In genomic region chr2:127854332-127854991, GRCm38 (mm10) we compare ENCODE assay signal across 9 mouse cellular contexts. TPM values are rescaled to one million over a fixed set of nuclear protein-coding genes. Genes with fewer than 3 reads are reported as not detected.
DNase-seq lines count a peak whose midpoint lies in the region; ATAC-seq lines count a peak whose summit lies in the region.
"Had no signal": no experiment of that assay in that cellular context is flagged by ENCODE, and none has a peak within 500 bp of the region (broad histone marks: within the 10 kb centered on the region; RNA-seq: fewer than 3 reads in every experiment).

No protein-coding gene starts in this region.

- 59% methylated on average over 3 of the region's 4 CpGs for WGBS in midbrain, embryonic 13.5 days
- WGBS in midbrain, embryonic 10.5 days: 61% methylated on average over 4 of the region's 4 CpGs
- WGBS in heart, embryonic 15.5 days: 35% methylated on average over 4 of the region's 4 CpGs
- 69% methylated on average over 4 of the region's 4 CpGs for WGBS in midbrain, embryonic 15.5 days

- no peak overlapping the region for H3K27ac ChIP-seq in midbrain, embryonic 13.5 days
- no peak overlapping the region for H3K27ac ChIP-seq in midbrain, embryonic 10.5 days (replicated peaks)
- H3K27ac ChIP-seq in heart, embryonic 15.5 days: peak overlapping the region; percentile 89
- no peak overlapping the region for H3K27ac ChIP-seq in midbrain, embryonic 15.5 days

- H3K27me3 ChIP-seq in midbrain, embryonic 13.5 days: no peaks in the 10 kb centered on the region
- no peaks in the 10 kb centered on the region for H3K27me3 ChIP-seq in midbrain, embryonic 10.5 days (ENCODE audit: low read depth, poor library complexity, severe bottlenecking)
- H3K27me3 ChIP-seq in heart, embryonic 15.5 days: peaks cover 10% of the 10 kb centered on the region; the same call in 1 of the 2 replicates
- H3K27me3 ChIP-seq in midbrain, embryonic 15.5 days (replicated peaks): no peaks in the 10 kb centered on the region

- H3K9me3 ChIP-seq in midbrain, embryonic 13.5 days: no peaks in the 10 kb centered on the region
- no peaks in the 10 kb centered on the region for H3K9me3 ChIP-seq in midbrain, embryonic 10.5 days (replicated peaks)
- H3K9me3 ChIP-seq in heart, embryonic 15.5 days (replicated peaks): no peaks in the 10 kb centered on the region
- H3K9me3 ChIP-seq in midbrain, embryonic 15.5 days: no peaks in the 10 kb centered on the region

- H3K36me3 ChIP-seq in midbrain, embryonic 13.5 days: no peaks in the 10 kb centered on the region
- H3K36me3 ChIP-seq in midbrain, embryonic 10.5 days: no peaks in the 10 kb centered on the region
- H3K36me3 ChIP-seq in heart, embryonic 15.5 days: no peaks in the 10 kb centered on the region
- H3K36me3 ChIP-seq in midbrain, embryonic 15.5 days (replicated peaks): no peaks in the 10 kb centered on the region

- no peak overlapping the region for H3K9ac ChIP-seq in midbrain, embryonic 13.5 days (replicated peaks)
- H3K9ac ChIP-seq in heart, embryonic 15.5 days: no peak overlapping the region
- H3K9ac ChIP-seq in midbrain, embryonic 15.5 days: no peak overlapping the region

- H3K4me1 ChIP-seq in midbrain, embryonic 13.5 days (replicated peaks): no peaks in the 10 kb centered on the region
- H3K4me1 ChIP-seq in midbrain, embryonic 10.5 days: no peaks in the 10 kb centered on the region
- H3K4me1 ChIP-seq in heart, embryonic 15.5 days (replicated peaks): peaks cover 11% of the 10 kb centered on the region
- H3K4me1 ChIP-seq in midbrain, embryonic 15.5 days: no peaks in the 10 kb centered on the region

- H3K4me2 ChIP-seq in midbrain, embryonic 13.5 days (replicated peaks): no peak overlapping the region
- no peak overlapping the region for H3K4me2 ChIP-seq in heart, embryonic 15.5 days
- H3K4me2 ChIP-seq in midbrain, embryonic 15.5 days: no peak overlapping the region

- no peak overlapping the region for H3K4me3 ChIP-seq in midbrain, embryonic 13.5 days (replicated peaks)
- H3K4me3 ChIP-seq in midbrain, embryonic 10.5 days: no peak overlapping the region
- no peak overlapping the region for H3K4me3 ChIP-seq in heart, embryonic 15.5 days
- H3K4me3 ChIP-seq in midbrain, embryonic 15.5 days: no peak overlapping the region

- 0 out of 2 replicates have a peak, but pooled peaks have one; percentile 24 for ATAC-seq in midbrain, embryonic 13.5 days
- ATAC-seq in heart, embryonic 15.5 days (replicated peaks; ENCODE audit: insufficient number of reproducible peaks, insufficient read depth, low FRiP score, low read depth): peak; percentile 99
- 0 out of 2 replicates have a peak, but pooled peaks have one; percentile 52 for ATAC-seq in midbrain, embryonic 15.5 days (replicated peaks)
- ATAC-seq: Patski had no signal

- DNase-seq in midbrain, embryonic 10.5 days (ENCODE audit: low spot score): no peak
- peak; percentile 65 to 89 for DNase-seq in cerebellum, postnatal 4 days (ENCODE audit: low spot score in 2 of 2)
- DNase-seq in layer of hippocampus, adult 8-10 months (ENCODE audit: low spot score in 2 of 2): peak; percentile 21 to 28
- DNase-seq in urinary bladder, postnatal 4 days (ENCODE audit: low spot score in 2 of 2): peak; percentile 66 to 67
- DNase-seq in embryo, embryonic 10.5 days (ENCODE audit: low spot score): no peak

RNA-seq across cellular contexts. Expression of gene Acoxl, which starts 15.8 kb away (rescaled TPM):
- 0.07 TPM in 1 of 2 replicates, not detected in the other for polyA plus RNA-seq in midbrain, embryonic 13.5 days (2015; fragmentation: Nextera tagmentation; extraction: Ambion mirVana)
- 0.05 and 0.07 TPM in 2 replicates for polyA plus RNA-seq in midbrain, embryonic 10.5 days (2016; fragmentation: Nextera tagmentation; extraction: Ambion mirVana)
- 0.28 and 0.39 TPM in 2 replicates for polyA plus RNA-seq in heart, embryonic 15.5 days (2015; fragmentation: Nextera tagmentation; extraction: Ambion mirVana)
- not detected for total RNA-seq in layer of hippocampus, adult 8-10 months (2022)
- polyA plus RNA-seq in midbrain, embryonic 15.5 days (2015; fragmentation: Nextera tagmentation; extraction: Ambion mirVana): 0.13 and 0.33 TPM in 2 replicates

RNA-seq across cellular contexts. Expression of gene Bub1, which starts 22.8 kb away (rescaled TPM):
- 24.4 and 26.4 TPM in 2 replicates for polyA plus RNA-seq in midbrain, embryonic 13.5 days (2015; fragmentation: Nextera tagmentation; extraction: Ambion mirVana)
- polyA plus RNA-seq in midbrain, embryonic 10.5 days (2016; fragmentation: Nextera tagmentation; extraction: Ambion mirVana): 100 and 109 TPM in 2 replicates
- 35.7 and 39.2 TPM in 2 replicates for polyA plus RNA-seq in heart, embryonic 15.5 days (2015; fragmentation: Nextera tagmentation; extraction: Ambion mirVana)
- total RNA-seq in layer of hippocampus, adult 8-10 months (2022): under 1 TPM in 2 of 4 experiments, not detected in 2; 0.25 to 0.99 TPM
- polyA plus RNA-seq in midbrain, embryonic 15.5 days (2015; fragmentation: Nextera tagmentation; extraction: Ambion mirVana): 7.0 and 7.2 TPM in 2 replicates

Comparison
In these comparisons a context has a peak if more than half of its experiments do, and no peak if none do; other contexts are left out.
1. ATAC-seq: peak in every context shown above with its lines; median percentile 99 in heart, embryonic 15.5 days; 52 in midbrain, embryonic 15.5 days; 24 in midbrain, embryonic 13.5 days.
2. DNase-seq: peak in cerebellum, postnatal 4 days (2 of 2), layer of hippocampus, adult 8-10 months (2 of 2) and urinary bladder, postnatal 4 days (2 of 2); none in midbrain, embryonic 10.5 days (single experiment) and embryo, embryonic 10.5 days (single experiment).